Mouse (Mus musculus) heart, postnatal 0 days (tissue): ENCODE data around the gene Mcat.

Source experiments
- CTCF ChIP-seq: IDR thresholded peaks from 2 replicates; pipeline ENCODE4 v1.5.1; 2016; ENCODE audit warnings: antibody characterized with exemption, control low read depth, low read depth
- EP300 ChIP-seq: IDR thresholded peaks from 2 replicates; pipeline ENCODE4 v1.6.1; 2016; ENCODE audit warnings: antibody characterized with exemption, low read depth

DNA sequence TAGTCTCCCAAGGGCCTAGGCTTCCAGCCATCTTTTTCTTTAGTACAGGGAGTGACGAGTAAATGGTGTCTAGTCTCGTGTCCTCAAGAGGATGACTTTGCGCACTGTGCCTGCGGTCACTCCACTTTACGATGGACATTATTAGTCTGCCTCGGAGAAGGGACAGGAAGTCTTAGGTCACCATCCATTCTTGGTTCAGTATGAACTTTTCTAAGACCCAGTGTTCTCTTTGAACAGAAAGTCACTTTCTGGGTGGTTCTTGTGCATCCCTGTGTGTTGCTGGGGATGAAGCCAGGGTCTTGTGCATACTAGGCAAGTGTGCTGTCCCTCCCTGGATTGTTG, 27.7 kb downstream of the Mcat start:
- no peak for TF ChIP-seq CTCF
- no peak for TF ChIP-seq EP300
